Mouse (Mus musculus): ENCODE data around the gene Tmem209. TPM values are rescaled to one million over a fixed set of nuclear protein-coding genes. Genes with fewer than 3 reads are reported as not detected.

Gene Tmem209
- polyA plus RNA-seq, 1 experiment from 2014 or later = 28.5 TPM

GRCm38 (mm10) chr6:30528800-30529199, 19.2 kb upstream of the Tmem209 start:
- Histone ChIP-seq H3K4me1 (peaks cover 20% of the 10 kb centered on the region; the same call in 1 of the 2 replicates), H3K9me3 (no peaks in the 10 kb centered on the region), H3K27ac (peak overlapping the region; percentile 32; the same call in 1 of the 2 replicates), H3K4me3 (replicated peaks) (no peak overlapping the region), H3K36me3 (no peaks in the 10 kb centered on the region), H3K9ac (no peak overlapping the region), H3K27me3 (replicated peaks) (no peaks in the 10 kb centered on the region), H3K4me2 (no peak overlapping the region)
- WGBS = 60% methylated on average over 6 of the region's 6 CpGs
- ATAC-seq (ENCODE audit: insufficient read depth, low FRiP score, low read depth) = no peak

GRCm38 (mm10) chr6:30526586-30527515, 17.3 kb upstream of the Tmem209 start:
- no peak overlapping the region for H3K9ac ChIP-seq
- 22% methylated on average over 19 of the region's 19 CpGs for WGBS

GRCm38 (mm10) chr6:30525456-30526332, 16.1 kb upstream of the Tmem209 start:
- peak overlapping the region; percentile 91 for H3K27ac ChIP-seq
- H3K4me1 ChIP-seq = peaks cover 20% of the 10 kb centered on the region; the same call in 1 of the 2 replicates
- H3K27me3 ChIP-seq (replicated peaks) = no peaks in the 10 kb centered on the region
- no peak overlapping the region for H3K4me3 ChIP-seq (replicated peaks)
- no peaks in the 10 kb centered on the region for H3K9me3 ChIP-seq
- no peak overlapping the region for H3K4me2 ChIP-seq
- 46% methylated on average over 7 of the region's 7 CpGs for WGBS
- ATAC-seq (ENCODE audit: insufficient read depth, low FRiP score, low read depth) = no peak
- H3K9ac ChIP-seq = no peak overlapping the region
- no peaks in the 10 kb centered on the region for H3K36me3 ChIP-seq

More at GRCm38 (mm10) chr6:30526586-30527515, 17.3 kb upstream of the Tmem209 start:
- no peaks in the 10 kb centered on the region for H3K36me3 ChIP-seq
- peak overlapping the region; percentile 91 for H3K27ac ChIP-seq
- peaks cover 20% of the 10 kb centered on the region; the same call in 1 of the 2 replicates for H3K4me1 ChIP-seq
- peak overlapping the region; percentile 28; the same call in 1 of the 2 replicates for H3K4me2 ChIP-seq
- no peak for ATAC-seq (ENCODE audit: insufficient read depth, low FRiP score, low read depth)
- no peaks in the 10 kb centered on the region for H3K9me3 ChIP-seq
- no peaks in the 10 kb centered on the region for H3K27me3 ChIP-seq (replicated peaks)
- no peak overlapping the region for H3K4me3 ChIP-seq (replicated peaks)

GRCm38 (mm10) chr6:30520400-30520799, 10.8 kb upstream of the Tmem209 start:
- Histone ChIP-seq H3K4me2 (no peak overlapping the region), H3K4me3 (replicated peaks) (no peak overlapping the region), H3K9me3 (no peaks in the 10 kb centered on the region), H3K9ac (no peak overlapping the region), H3K36me3 (no peaks in the 10 kb centered on the region), H3K4me1 (no peaks in the 10 kb centered on the region), H3K27ac (no peak overlapping the region), H3K27me3 (replicated peaks) (no peaks in the 10 kb centered on the region)
- no peak for ATAC-seq (ENCODE audit: insufficient read depth, low FRiP score, low read depth)
- 67% methylated on average over 11 of the region's 11 CpGs for WGBS

- no peak overlapping the region for H3K9ac ChIP-seq
- 15% methylated on average over 9 of the region's 9 CpGs for WGBS
- H3K27ac ChIP-seq = peak overlapping the region; percentile 65
- H3K9me3 ChIP-seq = no peaks in the 10 kb centered on the region
- H3K4me1 ChIP-seq = peaks cover 3% of the 10 kb centered on the region
- no peak for ATAC-seq (ENCODE audit: insufficient read depth, low FRiP score, low read depth)
- no peaks in the 10 kb centered on the region for H3K27me3 ChIP-seq (replicated peaks)
- H3K4me3 ChIP-seq (replicated peaks) = no peak overlapping the region
- no peaks in the 10 kb centered on the region for H3K36me3 ChIP-seq
- no peak overlapping the region for H3K4me2 ChIP-seq
Observed at GRCm38 (mm10) chr6:30514242-30514641, 4.7 kb upstream of the Tmem209 start.

- no peaks in the 10 kb centered on the region for H3K27me3 ChIP-seq (replicated peaks)
- no peak overlapping the region for H3K9ac ChIP-seq
- H3K9me3 ChIP-seq = no peaks in the 10 kb centered on the region
- peaks cover 8% of the 10 kb centered on the region for H3K4me1 ChIP-seq
- 72% methylated on average over 5 of the region's 5 CpGs for WGBS
- peak overlapping the region; percentile 98 for H3K27ac ChIP-seq
- H3K36me3 ChIP-seq = peaks cover 11% of the 10 kb centered on the region; the same call in 1 of the 2 replicates
- H3K4me3 ChIP-seq (replicated peaks) = no peak overlapping the region
- 0 out of 2 replicates have a peak overlapping the region, but pooled peaks have one; percentile 50 for H3K4me2 ChIP-seq
- ATAC-seq (ENCODE audit: insufficient read depth, low FRiP score, low read depth) = no peak
Observed at GRCm38 (mm10) chr6:30510291-30510690, 708 bp upstream of the Tmem209 start.

- Histone ChIP-seq H3K4me3 (replicated peaks) (peak overlapping the region; percentile 61), H3K9me3 (no peaks in the 10 kb centered on the region), H3K27ac (peak overlapping the region; percentile 98), H3K4me2 (peak overlapping the region; percentile 66), H3K27me3 (replicated peaks) (no peaks in the 10 kb centered on the region), H3K4me1 (peaks cover 8% of the 10 kb centered on the region), H3K36me3 (peaks cover 17% of the 10 kb centered on the region; the same call in 1 of the 2 replicates), H3K9ac (peak overlapping the region; percentile 68)
- WGBS = 6% methylated on average over 2 of the region's 2 CpGs
- ATAC-seq (ENCODE audit: insufficient read depth, low FRiP score, low read depth) = no peak
Observed at GRCm38 (mm10) chr6:30508824-30509223, 759 bp downstream of the Tmem209 start.

DNA sequence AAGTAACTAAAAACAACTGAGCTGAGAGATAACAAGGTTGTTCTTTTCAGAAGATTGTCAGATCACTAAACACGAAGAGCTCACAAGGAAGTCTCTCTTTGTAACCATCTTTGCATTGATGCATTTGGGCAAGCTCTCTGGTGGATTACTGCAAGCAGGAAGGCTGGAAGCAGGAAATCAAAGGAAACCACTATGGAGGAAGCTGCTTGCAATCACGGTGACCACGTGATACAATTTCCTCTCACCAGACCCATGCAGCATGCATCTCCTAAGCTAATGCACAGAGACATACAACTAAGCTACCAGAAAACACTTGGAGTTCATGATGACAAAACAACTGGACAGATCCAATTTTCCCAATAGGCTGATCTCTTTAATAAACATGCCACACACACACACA, 10.5 kb downstream of the Tmem209 start:
- 80% methylated on average over 3 of the region's 3 CpGs for WGBS
- Histone ChIP-seq H3K4me3 (replicated peaks) (no peak overlapping the region), H3K27me3 (replicated peaks) (no peaks in the 10 kb centered on the region), H3K9me3 (no peaks in the 10 kb centered on the region), H3K4me1 (no peaks in the 10 kb centered on the region), H3K36me3 (peaks cover 28% of the 10 kb centered on the region), H3K27ac (no peak overlapping the region), H3K9ac (no peak overlapping the region), H3K4me2 (no peak overlapping the region)
- ATAC-seq (ENCODE audit: insufficient read depth, low FRiP score, low read depth) = no peak

DNA sequence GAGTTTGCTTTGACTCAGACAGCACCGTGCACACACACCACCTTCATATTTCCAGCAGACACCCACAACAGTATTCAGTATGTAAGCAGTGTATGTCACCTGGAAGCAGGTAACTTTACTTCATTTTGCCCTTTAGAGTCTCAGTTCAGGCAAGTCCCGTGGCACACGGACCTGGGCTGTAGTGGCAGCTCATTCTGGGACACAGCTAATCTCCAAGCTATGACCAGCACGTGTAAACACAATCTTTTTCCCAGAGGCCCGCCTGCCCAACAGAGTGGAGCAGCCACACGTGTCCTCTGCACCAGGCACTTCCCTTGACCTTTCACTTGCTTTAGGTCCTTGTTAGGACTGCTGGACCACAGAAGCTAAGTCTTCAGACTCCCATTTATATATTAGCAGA, 23.1 kb downstream of the Tmem209 start:
- 86% methylated on average over 6 of the region's 6 CpGs for WGBS
- 0 out of 2 replicates have a peak, but pooled peaks have one; percentile 27 for ATAC-seq (ENCODE audit: insufficient read depth, low FRiP score, low read depth)
- no peak overlapping the region for H3K27ac ChIP-seq
- H3K9ac ChIP-seq = no peak overlapping the region
- H3K9me3 ChIP-seq = no peaks in the 10 kb centered on the region
- H3K4me1 ChIP-seq = no peaks in the 10 kb centered on the region
- H3K27me3 ChIP-seq (replicated peaks) = no peaks in the 10 kb centered on the region
- peaks cover 25% of the 10 kb centered on the region for H3K36me3 ChIP-seq
- H3K4me2 ChIP-seq = no peak overlapping the region
- H3K4me3 ChIP-seq (replicated peaks) = no peak overlapping the region

DNA sequence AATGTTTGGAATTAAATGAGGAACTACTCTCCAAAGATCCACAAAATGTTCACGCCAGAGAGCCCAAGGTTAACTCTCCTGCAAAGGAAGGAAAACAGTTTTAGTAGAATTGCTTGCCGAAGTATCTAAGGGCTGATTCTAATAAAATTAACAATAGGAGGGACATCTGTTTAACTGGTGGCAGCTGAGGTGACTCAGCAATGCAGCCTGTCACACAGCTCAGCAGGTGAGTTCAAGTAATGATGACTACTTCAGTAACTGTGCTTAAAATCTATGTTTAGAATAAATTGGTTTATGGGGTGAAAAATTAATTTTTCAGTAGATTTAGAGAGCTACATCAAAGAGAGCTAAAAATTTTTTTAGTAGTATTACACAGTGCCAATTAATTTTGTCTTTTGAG, 26.7 kb downstream of the Tmem209 start:
- H3K4me2 ChIP-seq = no peak overlapping the region

DNA sequence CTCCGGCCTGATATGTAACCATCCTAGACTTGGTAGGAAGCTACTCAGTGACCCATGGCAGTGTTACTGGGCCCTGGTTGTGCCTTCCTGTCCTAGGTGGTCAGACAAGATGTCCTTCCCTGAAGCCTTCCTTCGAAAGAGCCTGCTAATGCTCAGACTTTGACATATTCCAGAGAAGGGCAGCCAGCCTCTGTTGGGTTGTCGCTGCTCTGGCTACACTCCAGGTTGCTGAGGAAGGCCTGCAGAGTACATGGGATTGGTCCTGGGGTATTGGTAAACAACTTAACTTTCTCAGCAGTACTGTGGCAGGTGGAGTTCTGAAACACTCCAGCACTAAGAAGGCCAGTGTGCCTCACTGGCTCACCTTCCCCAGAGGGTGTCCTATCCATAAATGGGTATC, 30.2 kb downstream of the Tmem209 start:
- H3K4me3 ChIP-seq (replicated peaks) = no peak overlapping the region
- ATAC-seq (ENCODE audit: insufficient read depth, low FRiP score, low read depth) = no peak
- H3K27ac ChIP-seq = 0 out of 2 replicates have a peak overlapping the region, but pooled peaks have one; percentile 21
- peaks cover 12% of the 10 kb centered on the region for H3K4me1 ChIP-seq
- WGBS = 72% methylated on average over 3 of the region's 3 CpGs
- H3K9ac ChIP-seq = no peak overlapping the region
- H3K36me3 ChIP-seq = peaks cover 19% of the 10 kb centered on the region
- no peaks in the 10 kb centered on the region for H3K27me3 ChIP-seq (replicated peaks)
- no peak overlapping the region for H3K4me2 ChIP-seq
- no peaks in the 10 kb centered on the region for H3K9me3 ChIP-seq

More for the DNA sequence above, 26.7 kb downstream of the Tmem209 start:
- 85% methylated on average over 2 of the region's 2 CpGs for WGBS
- Histone ChIP-seq H3K9me3 (no peaks in the 10 kb centered on the region), H3K4me1 (no peaks in the 10 kb centered on the region), H3K36me3 (peaks cover 32% of the 10 kb centered on the region), H3K27me3 (replicated peaks) (no peaks in the 10 kb centered on the region), H3K9ac (no peak overlapping the region), H3K4me3 (replicated peaks) (no peak overlapping the region), H3K27ac (no peak overlapping the region)
- ATAC-seq (ENCODE audit: insufficient read depth, low FRiP score, low read depth) = no peak
